Mouse (Mus musculus): ENCODE results near the gene Ssc4d. TPM values are rescaled to one million over a fixed set of nuclear protein-coding genes. Genes with fewer than 3 reads are reported as not detected.

Ssc4d gene
- polyA plus RNA-seq, 1 experiment from 2014 or later = 3.7 TPM

GRCm38 (mm10) chr5:135996162-135996561 is 21.8 kb upstream of the Ssc4d start:
- Histone ChIP-seq H3K9ac (no peak overlapping the region; the same call in 1 of the 2 replicates), H3K4me2 (replicated peaks) (peak overlapping the region; percentile 68; the same call in 1 of the 2 replicates), H3K27ac (no peak overlapping the region)

GRCm38 (mm10) chr5:135994725-135995687 is 20.7 kb upstream of the Ssc4d start, which contains the start of gene Dtx2:
Gene Dtx2 (plus strand): TSS chr5:135994800.
- peak within 1 kb of the TSS; percentile 70 for H3K4me3 ChIP-seq
- peaks cover 12% of the 10 kb centered on the region for H3K4me1 ChIP-seq
- H3K9me3 ChIP-seq (replicated peaks) = no peaks in the 10 kb centered on the region
- no peaks in the 10 kb centered on the region for H3K27me3 ChIP-seq
- under 1% methylated on average over 47 of the region's 47 CpGs for WGBS
- peak; percentile 93 for ATAC-seq (ENCODE audit: low FRiP score)
- H3K27ac ChIP-seq = peak within 1 kb of the TSS; percentile 87
- H3K36me3 ChIP-seq = peaks cover 36% of the 10 kb centered on the region
- peak within 1 kb of the TSS; percentile 68 for H3K4me2 ChIP-seq (replicated peaks)
- H3K9ac ChIP-seq = peak within 1 kb of the TSS; percentile 81

More at GRCm38 (mm10) chr5:135996162-135996561, 21.8 kb upstream of the Ssc4d start:
- H3K9me3 ChIP-seq (replicated peaks) = no peaks in the 10 kb centered on the region
- peaks cover 38% of the 10 kb centered on the region for H3K36me3 ChIP-seq
- ATAC-seq (ENCODE audit: low FRiP score) = no peak
- H3K27me3 ChIP-seq = no peaks in the 10 kb centered on the region
- WGBS = 95% methylated on average over 8 of the region's 8 CpGs
- peaks cover 12% of the 10 kb centered on the region for H3K4me1 ChIP-seq
- H3K4me3 ChIP-seq = no peak overlapping the region

DNA sequence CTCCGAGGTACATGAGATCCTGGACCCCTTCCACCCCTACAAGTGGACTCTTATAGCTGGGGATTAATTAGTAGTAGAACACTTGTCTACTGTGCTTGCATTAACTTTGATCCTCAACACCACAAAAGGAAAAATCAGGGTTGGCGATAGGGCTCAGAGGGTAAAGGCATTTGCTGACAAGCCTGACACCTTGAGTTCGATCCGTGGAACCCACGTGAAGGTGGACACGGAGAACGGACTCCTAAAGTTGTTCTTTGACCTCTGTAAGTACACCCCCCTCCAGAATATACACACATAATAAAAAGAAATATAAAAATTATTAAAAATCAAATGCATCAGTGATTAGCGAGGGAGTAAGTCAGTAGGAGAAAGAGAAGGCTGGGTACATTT is 20.0 kb upstream of the Ssc4d start:
- ATAC-seq (ENCODE audit: low FRiP score) = no peak; the same call in 1 of the 2 replicates
- Histone ChIP-seq H3K4me1 (peaks cover 12% of the 10 kb centered on the region), H3K36me3 (peaks cover 29% of the 10 kb centered on the region), H3K4me3 (0 out of 2 replicates have a peak overlapping the region, but pooled peaks have one; percentile 70), H3K9ac (no peak overlapping the region), H3K27ac (no peak overlapping the region), H3K4me2 (replicated peaks) (no peak overlapping the region), H3K27me3 (no peaks in the 10 kb centered on the region), H3K9me3 (replicated peaks) (no peaks in the 10 kb centered on the region)
- WGBS = 68% methylated on average over 8 of the region's 8 CpGs

- Histone ChIP-seq H3K4me2 (replicated peaks) (no peak overlapping the region), H3K27me3 (no peaks in the 10 kb centered on the region), H3K36me3 (peaks cover 21% of the 10 kb centered on the region), H3K9ac (no peak overlapping the region), H3K27ac (no peak overlapping the region), H3K9me3 (replicated peaks) (no peaks in the 10 kb centered on the region), H3K4me1 (peaks cover 12% of the 10 kb centered on the region), H3K4me3 (no peak overlapping the region)
- WGBS = 56% methylated on average over 5 of the region's 5 CpGs
- ATAC-seq (ENCODE audit: low FRiP score) = no peak
Measured at GRCm38 (mm10) chr5:135993381-135993965, 19.1 kb upstream of the Ssc4d start.

- Histone ChIP-seq H3K27ac (no peak overlapping the region), H3K9me3 (replicated peaks) (no peaks in the 10 kb centered on the region), H3K27me3 (no peaks in the 10 kb centered on the region), H3K4me2 (replicated peaks) (no peak overlapping the region), H3K4me3 (no peak overlapping the region), H3K36me3 (no peaks in the 10 kb centered on the region), H3K9ac (no peak overlapping the region), H3K4me1 (peaks cover 4% of the 10 kb centered on the region)
- ATAC-seq (ENCODE audit: low FRiP score) = no peak
- 75% methylated on average over 5 of the region's 5 CpGs for WGBS
Measured at GRCm38 (mm10) chr5:135990601-135991000, 16.3 kb upstream of the Ssc4d start.

- H3K9me3 ChIP-seq (replicated peaks) = no peaks in the 10 kb centered on the region
- H3K4me1 ChIP-seq = no peaks in the 10 kb centered on the region
- H3K4me3 ChIP-seq = no peak overlapping the region
- no peak overlapping the region for H3K9ac ChIP-seq
- WGBS = 62% methylated on average over 11 of the region's 11 CpGs
- no peak overlapping the region for H3K4me2 ChIP-seq (replicated peaks)
- no peaks in the 10 kb centered on the region for H3K36me3 ChIP-seq
- H3K27me3 ChIP-seq = no peaks in the 10 kb centered on the region
- no peak for ATAC-seq (ENCODE audit: low FRiP score)
- H3K27ac ChIP-seq = no peak overlapping the region
Measured at GRCm38 (mm10) chr5:135987248-135987647, 12.9 kb upstream of the Ssc4d start.

GRCm38 (mm10) chr5:135984546-135985044 is 10.3 kb upstream of the Ssc4d start:
- H3K4me1 ChIP-seq = no peaks in the 10 kb centered on the region
- no peaks in the 10 kb centered on the region for H3K9me3 ChIP-seq (replicated peaks)
- H3K9ac ChIP-seq = no peak overlapping the region
- WGBS = 60% methylated on average over 6 of the region's 6 CpGs
- no peak overlapping the region for H3K4me2 ChIP-seq (replicated peaks)
- no peak for ATAC-seq (ENCODE audit: low FRiP score)
- no peak overlapping the region for H3K4me3 ChIP-seq
- no peak overlapping the region for H3K27ac ChIP-seq
- no peaks in the 10 kb centered on the region for H3K36me3 ChIP-seq
- H3K27me3 ChIP-seq = no peaks in the 10 kb centered on the region

GRCm38 (mm10) chr5:135982398-135982797 is 8.1 kb upstream of the Ssc4d start:
- WGBS = 39% methylated on average over 6 of the region's 6 CpGs
- ATAC-seq (ENCODE audit: low FRiP score) = no peak
- Histone ChIP-seq H3K4me2 (replicated peaks) (no peak overlapping the region), H3K9ac (no peak overlapping the region), H3K9me3 (replicated peaks) (no peaks in the 10 kb centered on the region), H3K27me3 (no peaks in the 10 kb centered on the region), H3K4me1 (no peaks in the 10 kb centered on the region), H3K27ac (no peak overlapping the region), H3K36me3 (no peaks in the 10 kb centered on the region), H3K4me3 (no peak overlapping the region)

DNA sequence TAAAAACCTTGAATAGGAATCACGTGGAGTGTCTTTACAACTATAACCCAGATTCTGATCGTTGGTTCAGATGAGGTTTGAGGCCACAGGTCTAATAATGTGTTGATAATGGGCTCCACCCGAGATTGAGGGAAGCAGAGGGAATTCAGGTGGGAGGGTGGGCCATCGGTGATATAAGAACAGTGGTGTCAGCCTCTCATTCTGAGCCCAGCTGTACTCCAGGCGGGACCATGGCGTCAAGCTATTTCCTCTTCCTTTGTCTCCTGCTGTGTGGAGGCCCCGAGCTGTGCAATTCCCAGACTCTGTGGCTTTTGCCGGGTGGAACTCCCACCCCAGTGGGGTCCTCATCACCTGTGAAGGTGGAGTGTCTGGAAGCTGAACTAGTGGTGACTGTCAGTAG is 5.6 kb upstream of the Ssc4d start, which contains the start of gene Zp3:
TSS of gene Zp3 (plus strand) at position 196 of the 400 bp plus-strand sequence.
- H3K4me1 ChIP-seq = no peaks in the 10 kb centered on the region
- H3K4me3 ChIP-seq = no peak within 1 kb of the TSS
- H3K36me3 ChIP-seq = no peaks in the 10 kb centered on the region
- H3K4me2 ChIP-seq (replicated peaks) = no peak within 1 kb of the TSS
- no peak within 1 kb of the TSS for H3K9ac ChIP-seq
- no peaks in the 10 kb centered on the region for H3K9me3 ChIP-seq (replicated peaks)
- no peak for ATAC-seq (ENCODE audit: low FRiP score)
- no peak within 1 kb of the TSS for H3K27ac ChIP-seq
- H3K27me3 ChIP-seq = no peaks in the 10 kb centered on the region
- WGBS = 65% methylated on average over 8 of the region's 8 CpGs

GRCm38 (mm10) chr5:135979381-135979780 is 5.0 kb upstream of the Ssc4d start:
- ATAC-seq (ENCODE audit: low FRiP score) = no peak

GRCm38 (mm10) chr5:135975893-135976668 is 1.8 kb upstream of the Ssc4d start:
- ATAC-seq (ENCODE audit: low FRiP score) = no peak
- no peak overlapping the region for H3K27ac ChIP-seq
- no peaks in the 10 kb centered on the region for H3K36me3 ChIP-seq
- H3K9ac ChIP-seq = no peak overlapping the region
- no peaks in the 10 kb centered on the region for H3K9me3 ChIP-seq (replicated peaks)
- no peak overlapping the region for H3K4me2 ChIP-seq (replicated peaks)
- 90% methylated on average over 8 of the region's 8 CpGs for WGBS
- H3K4me1 ChIP-seq = no peaks in the 10 kb centered on the region; the same call in 1 of the 2 replicates
- no peaks in the 10 kb centered on the region for H3K27me3 ChIP-seq
- H3K4me3 ChIP-seq = no peak overlapping the region

More at GRCm38 (mm10) chr5:135979381-135979780, 5.0 kb upstream of the Ssc4d start:
- WGBS = 83% methylated on average over 5 of the region's 5 CpGs
- Histone ChIP-seq H3K9ac (no peak overlapping the region), H3K27me3 (no peaks in the 10 kb centered on the region), H3K4me2 (replicated peaks) (no peak overlapping the region), H3K9me3 (replicated peaks) (no peaks in the 10 kb centered on the region), H3K4me1 (no peaks in the 10 kb centered on the region; the same call in 1 of the 2 replicates), H3K36me3 (no peaks in the 10 kb centered on the region), H3K4me3 (no peak overlapping the region), H3K27ac (no peak overlapping the region)

Data from hindbrain, embryonic 12.5 days (tissue).